Comparison of ENCODE assay signal across 16 mouse cellular contexts in the genomic region with DNA sequence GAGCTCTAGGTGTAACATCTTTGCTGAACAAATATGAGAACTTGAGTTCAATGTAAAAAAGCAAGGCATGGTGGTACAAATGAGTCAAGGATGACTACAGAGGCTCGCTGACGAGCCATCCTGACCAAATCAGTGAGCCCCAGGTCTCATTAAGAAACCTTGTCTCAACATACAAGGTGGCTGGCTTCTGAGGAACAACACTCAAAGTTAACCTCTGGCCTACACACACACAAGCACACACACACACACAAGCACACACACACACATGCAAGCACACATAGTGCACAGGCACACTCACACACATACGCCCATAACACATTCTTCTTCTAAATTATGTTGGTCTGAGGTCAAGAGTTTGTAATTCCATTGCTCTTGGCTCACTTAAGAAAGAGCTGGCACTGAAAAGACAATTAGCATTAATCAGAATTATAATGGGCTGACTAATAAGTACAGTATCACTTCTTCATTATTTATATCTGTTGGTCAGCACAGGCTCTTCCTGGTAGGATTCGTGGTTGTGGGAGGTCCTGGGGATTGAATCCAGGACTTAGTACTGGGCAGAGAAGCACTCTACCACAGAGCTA. TPM values are rescaled to one million over a fixed set of nuclear protein-coding genes. Genes with fewer than 3 reads are reported as not detected.
DNase-seq lines count a peak whose midpoint lies in the region; ATAC-seq and TF ChIP-seq lines count a peak whose summit lies in the region.
"Had no signal": no experiment of that assay in that cellular context is flagged by ENCODE, and none has a peak within 500 bp of the region (broad histone marks: within the 10 kb centered on the region; RNA-seq: fewer than 3 reads in every experiment).

No protein-coding gene starts in this region.

- no peak overlapping the region for H3K4me2 ChIP-seq in hindbrain, postnatal 0 days (ENCODE audit: low read depth, low read length)
- H3K4me2 ChIP-seq: embryonic facial prominence, embryonic 12.5 days; forebrain, embryonic 12.5 days; heart, embryonic 12.5 days; hindbrain, embryonic 15.5 days had no signal

- no peaks in the 10 kb centered on the region for H3K9me3 ChIP-seq in hindbrain, postnatal 0 days (ENCODE audit: low read length)
- H3K9me3 ChIP-seq: embryonic facial prominence, embryonic 12.5 days; forebrain, embryonic 12.5 days; heart, embryonic 12.5 days; hindbrain, embryonic 10.5 days; hindbrain, embryonic 15.5 days had no signal

- H3K4me3 ChIP-seq in kidney, adult 2 months (ENCODE audit: insufficient read depth, low read depth, low read length): no peak overlapping the region
- H3K4me3 ChIP-seq in brown adipose tissue, adult 24 weeks (ENCODE audit: insufficient read depth, low read depth, low read length): no peak overlapping the region
- no peak overlapping the region for H3K4me3 ChIP-seq in hindbrain, postnatal 0 days (ENCODE audit: low read length)
- H3K4me3 ChIP-seq: embryonic facial prominence, embryonic 12.5 days; forebrain, embryonic 12.5 days; heart, embryonic 12.5 days; hindbrain, embryonic 10.5 days; hindbrain, embryonic 15.5 days had no signal

- H3K27me3 ChIP-seq in kidney, adult 2 months (replicated peaks; ENCODE audit: control insufficient read depth, insufficient read depth, low read length): no peaks in the 10 kb centered on the region
- H3K27me3 ChIP-seq in hindbrain, postnatal 0 days (ENCODE audit: insufficient read depth, low read length): no peaks in the 10 kb centered on the region
- H3K27me3 ChIP-seq: embryonic facial prominence, embryonic 12.5 days; forebrain, embryonic 12.5 days; heart, embryonic 12.5 days; hindbrain, embryonic 15.5 days had no signal

- no peak for ATAC-seq in hindbrain, postnatal 0 days
- ATAC-seq: forebrain, embryonic 16.5 days had no signal

- no peak overlapping the region for H3K9ac ChIP-seq in hindbrain, postnatal 0 days (replicated peaks; ENCODE audit: low read length)
- H3K9ac ChIP-seq: embryonic facial prominence, embryonic 12.5 days; forebrain, embryonic 12.5 days; heart, embryonic 12.5 days; hindbrain, embryonic 15.5 days had no signal

- WGBS in kidney, adult 2 months: 77% methylated on average over 4 of the region's 4 CpGs
- WGBS in hindbrain, postnatal 0 days: 92% methylated on average over 4 of the region's 4 CpGs

- TF ChIP-seq CTCF in kidney, adult 2 months (conservative IDR thresholded peaks at IDR 0.05; ENCODE audit: insufficient read depth, insufficient read length, low read depth, low read length): no peak
- no peak for TF ChIP-seq CTCF in hindbrain, postnatal 0 days (IDR thresholded peaks at IDR 0.05; ENCODE audit: low read depth)

- TF ChIP-seq POLR2A in kidney, adult 2 months (IDR thresholded peaks at IDR 0.05; ENCODE audit: low read depth, low read length): no peak

- H3K36me3 ChIP-seq in kidney, adult 2 months (ENCODE audit: control insufficient read depth, insufficient read depth, low read length): no peaks in the 10 kb centered on the region
- H3K36me3 ChIP-seq in hindbrain, postnatal 0 days (ENCODE audit: insufficient read depth, low read length): no peaks in the 10 kb centered on the region
- H3K36me3 ChIP-seq: embryonic facial prominence, embryonic 12.5 days; forebrain, embryonic 12.5 days; heart, embryonic 12.5 days; hindbrain, embryonic 10.5 days; hindbrain, embryonic 15.5 days had no signal

- no peak overlapping the region for H3K27ac ChIP-seq in kidney, adult 2 months (ENCODE audit: insufficient read depth, low read depth, low read length)
- peak overlapping the region; percentile 48 for H3K27ac ChIP-seq in brown adipose tissue, adult 24 weeks (replicated peaks; ENCODE audit: low read depth, low read length)
- H3K27ac ChIP-seq in hindbrain, postnatal 0 days: no peak overlapping the region
- H3K27ac ChIP-seq: embryonic facial prominence, embryonic 12.5 days; forebrain, embryonic 12.5 days; hindbrain, embryonic 10.5 days; hindbrain, embryonic 15.5 days had no signal

- peak; percentile 26 for DNase-seq in kidney, adult 2 months
- DNase-seq in kidney, adult 9 months: no peak
- peak; percentile 32 for DNase-seq in kidney, postnatal 14 days
- DNase-seq in kidney, postnatal 36 days: no peak
- DNase-seq in Muller cell, postnatal 12 days (ENCODE audit: inconsistent ontology term): peak; percentile 87
- DNase-seq in layer of hippocampus, postnatal 36 days: no peak
- no peak for DNase-seq in hindbrain, postnatal 0 days (ENCODE audit: low spot score)
- DNase-seq: cerebellum, adult 11-12 months; gastrocnemius, postnatal 10 days had no signal

- H3K4me1 ChIP-seq in kidney, adult 2 months (ENCODE audit: control insufficient read depth, insufficient read depth, low read length): peaks cover 6% of the 10 kb centered on the region; the same call in 1 of the 2 replicates
- H3K4me1 ChIP-seq in brown adipose tissue, adult 24 weeks (ENCODE audit: control insufficient read depth, insufficient read depth, insufficient read length, low read length): peaks cover 17% of the 10 kb centered on the region
- H3K4me1 ChIP-seq in hindbrain, postnatal 0 days (ENCODE audit: insufficient read depth, low read length): no peaks in the 10 kb centered on the region
- H3K4me1 ChIP-seq: embryonic facial prominence, embryonic 12.5 days; hindbrain, embryonic 15.5 days had no signal

RNA-seq across cellular contexts. Expression of a gene that starts 16.6 kb away (rescaled TPM):
- polyA plus RNA-seq in kidney, adult 2 months (2012; rRNA removed): 25.4 and 46.3 TPM in 2 replicates
- polyA plus RNA-seq in brown adipose tissue, adult 24 weeks (2012; ENCODE audit: insufficient read depth, insufficient read length, missing spikeins): 510 and 585 TPM in 2 replicates
- total RNA-seq in layer of hippocampus, postnatal 36 days (2021): 100 to 1,000 TPM; 447 to 463 TPM
- total RNA-seq in hindbrain, postnatal 0 days (2014; rRNA removed): 109 and 110 TPM in 2 replicates
- 199 TPM in 2 replicates for polyA plus RNA-seq in hindbrain, postnatal 0 days (2015; fragmentation: Nextera tagmentation; extraction: Ambion mirVana)

Comparison
In these comparisons a context has a peak if more than half of its experiments do, and no peak if none do; other contexts are left out.
1. DNase-seq: peak in kidney, adult 2 months (single experiment), kidney, postnatal 14 days (single experiment) and Muller cell, postnatal 12 days (single experiment); none in kidney, adult 9 months (single experiment), kidney, postnatal 36 days (0 of 2), layer of hippocampus, postnatal 36 days (0 of 2) and hindbrain, postnatal 0 days (single experiment).